Mouse (Mus musculus): ENCODE data around the gene Cngb1.

DNA sequence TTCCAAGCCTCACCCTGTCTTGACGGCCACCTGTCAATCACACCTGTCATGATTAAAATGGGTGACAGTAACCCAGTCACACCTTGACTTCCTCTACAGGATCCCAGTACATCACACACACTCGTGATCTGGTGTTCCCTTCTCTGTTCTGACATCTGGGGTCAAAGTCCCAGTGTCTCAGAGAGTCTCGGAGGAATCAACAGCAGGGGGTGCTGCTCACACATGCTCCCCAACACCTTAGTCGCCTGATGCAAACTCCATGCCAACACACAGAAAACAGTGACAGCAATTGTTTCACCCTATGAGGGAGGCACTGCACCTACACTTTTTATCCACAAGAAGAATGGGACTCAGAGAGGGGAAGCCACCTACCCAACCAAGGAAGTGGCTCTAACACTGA is 56.5 kb downstream of the Cngb1 start:
- no peak for TF ChIP-seq GATA1 (IDR thresholded peaks at IDR 0.05; ENCODE audit: low read length)
- TF ChIP-seq TAL1 (IDR thresholded peaks at IDR 0.05; ENCODE audit: low read length): no peak

Measured in erythroblast, embryonic 14.5 days (primary cell).